Mouse (Mus musculus): ENCODE measurements around the gene Gm42421. TPM values are rescaled to one million over a fixed set of nuclear protein-coding genes. Genes with fewer than 3 reads are reported as not detected.

Gene Gm42421
- polyA plus RNA-seq, 1 experiment from 2014 or later = not detected

DNA sequence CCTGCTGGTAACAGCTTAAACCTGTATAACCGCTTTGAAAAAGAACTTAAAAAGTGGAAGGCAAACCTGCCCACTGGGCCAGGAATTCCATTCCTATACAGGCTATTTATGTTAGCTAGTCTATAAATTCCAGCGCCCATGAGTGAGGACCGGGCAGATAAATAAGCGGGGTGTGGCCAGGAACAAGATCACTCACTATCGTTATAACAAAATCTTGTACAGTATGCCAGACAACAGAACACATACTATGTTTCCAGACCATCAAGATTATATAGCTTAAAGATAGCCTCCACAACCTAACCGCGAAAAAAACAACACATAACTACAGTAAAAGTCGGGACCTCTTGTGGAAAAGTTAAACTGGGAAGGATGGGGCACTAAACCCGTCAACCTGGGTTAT is 19.0 kb upstream of the Gm42421 start:
- no peaks in the 10 kb centered on the region for H3K27me3 ChIP-seq (ENCODE audit: control insufficient read depth, insufficient read depth, low read length)
- 3% methylated on average over 9 of the region's 9 CpGs for WGBS
- H3K9ac ChIP-seq (ENCODE audit: low read length) = peak overlapping the region; percentile 74
- H3K9me3 ChIP-seq (replicated peaks; ENCODE audit: control insufficient read depth, low read length) = no peaks in the 10 kb centered on the region
- peak overlapping the region; percentile 94 for H3K27ac ChIP-seq (ENCODE audit: low read length)
- no peak for ATAC-seq (replicated peaks; ENCODE audit: extremely low read depth, insufficient read depth, low FRiP score)
- peaks cover 32% of the 10 kb centered on the region for H3K4me1 ChIP-seq (ENCODE audit: control insufficient read depth, insufficient read depth, low read length)
- peak overlapping the region; percentile 70 for H3K4me3 ChIP-seq (ENCODE audit: low read length)
- H3K4me2 ChIP-seq (ENCODE audit: low read depth, low read length) = peak overlapping the region; percentile 66
- H3K36me3 ChIP-seq (ENCODE audit: control insufficient read depth, insufficient read depth) = peaks cover 20% of the 10 kb centered on the region

DNA sequence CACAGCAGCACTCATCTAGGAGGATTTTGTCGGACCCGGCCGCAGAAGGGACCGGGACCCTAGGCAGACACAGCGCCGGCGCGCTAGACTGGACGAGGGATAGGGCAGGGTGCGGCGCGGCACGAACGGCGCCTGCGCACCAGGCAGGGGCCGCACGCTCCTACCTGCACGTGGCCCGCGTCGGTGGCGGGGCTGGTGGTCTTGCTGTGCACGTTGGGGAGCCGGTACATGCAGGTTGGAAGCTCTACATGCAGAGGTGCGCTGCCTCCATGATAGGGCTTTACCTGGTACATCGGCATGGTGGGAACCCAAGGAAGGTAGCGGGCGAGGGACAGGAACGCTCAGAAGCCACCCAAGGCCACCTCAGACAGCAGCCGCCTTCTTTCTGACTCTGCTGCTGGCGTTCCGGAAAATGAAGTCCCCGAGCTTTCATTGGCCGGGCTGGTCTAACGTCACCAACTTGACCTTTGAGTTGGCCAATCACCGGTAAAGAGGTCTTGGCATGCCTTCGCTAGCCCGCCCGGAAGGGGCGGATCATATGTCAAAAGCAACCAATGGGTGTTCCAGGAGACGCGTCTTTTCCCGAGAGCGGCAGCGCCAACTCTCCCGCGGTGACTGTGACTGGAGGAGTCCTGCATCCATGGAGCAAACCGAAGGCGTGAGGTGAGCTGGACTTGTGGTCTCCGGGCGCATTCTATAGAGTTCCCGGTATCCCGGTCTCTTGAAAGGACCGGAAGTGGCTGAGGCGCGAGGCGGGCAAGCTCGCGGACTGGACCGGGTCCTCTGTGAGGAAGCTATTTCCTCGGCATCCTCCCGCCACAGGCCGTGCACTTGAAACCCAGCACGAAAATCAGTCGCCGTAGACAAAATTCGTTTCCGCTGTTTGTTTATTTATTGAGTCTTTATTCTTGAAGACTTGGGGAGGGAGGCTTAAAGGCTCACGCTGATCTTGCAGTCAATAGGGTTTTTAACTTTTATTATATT is 18.3 kb upstream of the Gm42421 start, which contains the start of the genes Aimp2 and Pms2:
Gene Aimp2 (minus strand): TSS at position 431 of the 984 bp plus-strand sequence.
Gene Pms2 (plus strand): TSS at position 548 of the 984 bp plus-strand sequence.
- peak; percentile 99 for ATAC-seq (replicated peaks; ENCODE audit: extremely low read depth, insufficient read depth, low FRiP score)
- H3K27me3 ChIP-seq (ENCODE audit: control insufficient read depth, insufficient read depth, low read length) = no peaks in the 10 kb centered on the region
- H3K9ac ChIP-seq (ENCODE audit: low read length) = peak within 1 kb of the TSS; percentile 74
- WGBS = under 1% methylated on average over 70 of the region's 70 CpGs
- H3K4me1 ChIP-seq (ENCODE audit: control insufficient read depth, insufficient read depth, low read length) = peaks cover 29% of the 10 kb centered on the region
- no peaks in the 10 kb centered on the region for H3K9me3 ChIP-seq (replicated peaks; ENCODE audit: control insufficient read depth, low read length)
- H3K27ac ChIP-seq (ENCODE audit: low read length) = peak within 1 kb of the TSS; percentile 94
- H3K4me3 ChIP-seq (ENCODE audit: low read length) = peak within 1 kb of the TSS; percentile 70
- H3K4me2 ChIP-seq (ENCODE audit: low read depth, low read length) = peak within 1 kb of the TSS; percentile 90
- H3K36me3 ChIP-seq (ENCODE audit: control insufficient read depth, insufficient read depth) = peaks cover 17% of the 10 kb centered on the region

DNA sequence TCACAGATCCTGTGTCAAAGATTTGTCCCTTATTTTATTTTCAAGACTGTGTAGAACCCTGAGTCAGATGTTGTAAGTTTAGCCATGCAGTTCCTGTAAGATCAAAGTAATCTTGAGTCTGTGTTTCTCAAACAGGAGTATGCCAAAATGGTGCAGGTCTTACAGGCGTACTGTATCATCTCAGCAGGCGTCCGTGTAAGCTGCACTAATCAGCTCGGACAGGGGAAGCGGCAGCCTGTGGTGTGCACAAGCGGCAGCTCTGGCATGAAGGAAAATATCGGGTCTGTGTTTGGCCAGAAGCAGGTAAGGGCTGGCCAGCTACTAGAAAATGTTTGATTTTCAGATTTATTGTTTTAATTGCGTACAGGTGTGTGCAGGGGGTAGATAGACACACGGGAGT is 11.8 kb upstream of the Gm42421 start:
- H3K36me3 ChIP-seq (ENCODE audit: control insufficient read depth, insufficient read depth) = peaks cover 21% of the 10 kb centered on the region
- no peak overlapping the region for H3K27ac ChIP-seq (ENCODE audit: low read length)
- WGBS = 94% methylated on average over 9 of the region's 9 CpGs
- H3K4me2 ChIP-seq (ENCODE audit: low read depth, low read length) = no peak overlapping the region
- H3K27me3 ChIP-seq (ENCODE audit: control insufficient read depth, insufficient read depth, low read length) = no peaks in the 10 kb centered on the region
- no peaks in the 10 kb centered on the region; the same call in 1 of the 2 replicates for H3K4me1 ChIP-seq (ENCODE audit: control insufficient read depth, insufficient read depth, low read length)
- H3K9ac ChIP-seq (ENCODE audit: low read length) = no peak overlapping the region
- H3K4me3 ChIP-seq (ENCODE audit: low read length) = no peak overlapping the region
- ATAC-seq (replicated peaks; ENCODE audit: extremely low read depth, insufficient read depth, low FRiP score) = no peak
- no peaks in the 10 kb centered on the region for H3K9me3 ChIP-seq (replicated peaks; ENCODE audit: control insufficient read depth, low read length)

DNA sequence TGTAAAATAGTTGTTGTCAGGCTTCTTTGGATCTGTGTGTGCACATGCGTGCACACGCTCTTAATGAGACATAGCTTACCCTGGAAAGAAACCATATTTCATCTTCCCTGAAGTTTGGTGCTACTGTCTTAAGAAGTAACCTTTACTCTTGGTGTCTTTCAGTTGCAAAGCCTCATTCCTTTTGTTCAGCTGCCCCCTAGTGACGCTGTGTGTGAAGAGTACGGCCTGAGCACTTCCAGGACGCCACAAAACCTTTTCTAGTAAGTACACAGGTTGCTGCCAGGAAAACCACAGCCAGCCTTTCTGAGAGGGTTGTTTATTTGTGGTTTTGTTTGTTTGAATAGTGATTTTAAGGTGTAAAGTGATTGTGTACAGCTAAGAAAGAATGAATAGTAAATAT is 10.6 kb upstream of the Gm42421 start:
- Histone ChIP-seq H3K36me3 (ENCODE audit: control insufficient read depth, insufficient read depth) (peaks cover 28% of the 10 kb centered on the region), H3K4me3 (ENCODE audit: low read length) (no peak overlapping the region), H3K9me3 (replicated peaks; ENCODE audit: control insufficient read depth, low read length) (no peaks in the 10 kb centered on the region), H3K27ac (ENCODE audit: low read length) (no peak overlapping the region), H3K9ac (ENCODE audit: low read length) (no peak overlapping the region), H3K27me3 (ENCODE audit: control insufficient read depth, insufficient read depth, low read length) (no peaks in the 10 kb centered on the region), H3K4me1 (ENCODE audit: control insufficient read depth, insufficient read depth, low read length) (no peaks in the 10 kb centered on the region), H3K4me2 (ENCODE audit: low read depth, low read length) (no peak overlapping the region)
- no peak for ATAC-seq (replicated peaks; ENCODE audit: extremely low read depth, insufficient read depth, low FRiP score)
- WGBS = 48% methylated on average over 5 of the region's 5 CpGs

DNA sequence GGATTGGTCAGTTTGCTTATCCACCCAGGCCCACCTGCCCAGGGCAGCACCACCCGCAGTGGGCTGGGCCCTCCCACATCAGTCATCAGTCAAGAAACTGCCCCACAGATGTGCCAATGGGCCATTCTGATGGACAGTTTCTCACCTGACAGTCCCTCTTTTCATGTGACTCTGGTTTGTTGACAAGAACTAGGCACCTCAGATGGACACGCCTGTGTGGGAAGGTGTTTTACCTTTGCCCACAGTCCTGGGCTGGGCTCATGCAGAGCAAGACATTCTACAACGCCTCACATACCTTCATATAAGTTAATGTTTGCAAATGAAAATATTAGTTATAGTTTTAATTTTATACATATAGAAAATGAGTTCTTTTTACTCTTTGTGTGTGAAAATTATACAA is 9.9 kb upstream of the Gm42421 start:
- H3K27me3 ChIP-seq (ENCODE audit: control insufficient read depth, insufficient read depth, low read length) = no peaks in the 10 kb centered on the region
- ATAC-seq (replicated peaks; ENCODE audit: extremely low read depth, insufficient read depth, low FRiP score) = no peak
- H3K9me3 ChIP-seq (replicated peaks; ENCODE audit: control insufficient read depth, low read length) = no peaks in the 10 kb centered on the region
- no peak overlapping the region for H3K9ac ChIP-seq (ENCODE audit: low read length)
- no peak overlapping the region for H3K4me3 ChIP-seq (ENCODE audit: low read length)
- H3K4me1 ChIP-seq (ENCODE audit: control insufficient read depth, insufficient read depth, low read length) = no peaks in the 10 kb centered on the region
- WGBS = 91% methylated on average over 3 of the region's 3 CpGs
- no peak overlapping the region for H3K27ac ChIP-seq (ENCODE audit: low read length)
- H3K36me3 ChIP-seq (ENCODE audit: control insufficient read depth, insufficient read depth) = peaks cover 30% of the 10 kb centered on the region
- no peak overlapping the region for H3K4me2 ChIP-seq (ENCODE audit: low read depth, low read length)

DNA sequence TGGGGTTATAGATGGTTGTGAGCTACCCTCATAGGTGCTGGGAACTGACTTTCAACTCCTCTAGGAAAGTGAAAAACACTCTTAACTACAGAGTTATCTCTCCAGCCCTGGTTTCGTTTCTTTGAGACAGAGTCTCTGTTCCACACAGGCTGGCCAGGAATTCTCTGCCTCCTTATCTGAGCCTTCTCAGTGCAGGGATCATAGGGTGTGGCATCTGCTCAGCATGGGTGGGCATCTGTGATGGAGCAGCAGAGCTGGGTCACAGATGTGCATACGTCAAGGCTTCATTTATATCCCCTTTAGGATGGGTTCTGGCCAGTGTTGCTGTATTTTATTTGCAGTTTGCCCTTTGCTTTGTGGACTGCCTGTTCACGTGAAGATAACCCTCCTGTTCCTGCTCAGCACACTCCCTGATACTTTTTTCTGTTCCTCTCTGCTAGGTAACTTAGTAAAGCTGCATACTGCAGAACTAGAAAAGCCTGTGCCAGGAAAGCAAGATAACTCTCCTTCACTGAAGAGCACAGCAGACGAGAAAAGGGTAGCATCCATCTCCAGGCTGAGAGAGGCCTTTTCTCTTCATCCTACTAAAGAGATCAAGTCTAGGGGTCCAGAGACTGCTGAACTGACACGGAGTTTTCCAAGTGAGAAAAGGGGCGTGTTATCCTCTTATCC is 3.1 kb upstream of the Gm42421 start:
- ATAC-seq (replicated peaks; ENCODE audit: extremely low read depth, insufficient read depth, low FRiP score) = no peak
- Histone ChIP-seq H3K4me3 (ENCODE audit: low read length) (no peak overlapping the region), H3K36me3 (ENCODE audit: control insufficient read depth, insufficient read depth) (peaks cover 47% of the 10 kb centered on the region), H3K4me1 (ENCODE audit: control insufficient read depth, insufficient read depth, low read length) (no peaks in the 10 kb centered on the region), H3K9me3 (replicated peaks; ENCODE audit: control insufficient read depth, low read length) (no peaks in the 10 kb centered on the region), H3K27me3 (ENCODE audit: control insufficient read depth, insufficient read depth, low read length) (no peaks in the 10 kb centered on the region), H3K4me2 (ENCODE audit: low read depth, low read length) (no peak overlapping the region), H3K27ac (ENCODE audit: low read length) (no peak overlapping the region), H3K9ac (ENCODE audit: low read length) (no peak overlapping the region)
- 67% methylated on average over 6 of the region's 6 CpGs for WGBS

DNA sequence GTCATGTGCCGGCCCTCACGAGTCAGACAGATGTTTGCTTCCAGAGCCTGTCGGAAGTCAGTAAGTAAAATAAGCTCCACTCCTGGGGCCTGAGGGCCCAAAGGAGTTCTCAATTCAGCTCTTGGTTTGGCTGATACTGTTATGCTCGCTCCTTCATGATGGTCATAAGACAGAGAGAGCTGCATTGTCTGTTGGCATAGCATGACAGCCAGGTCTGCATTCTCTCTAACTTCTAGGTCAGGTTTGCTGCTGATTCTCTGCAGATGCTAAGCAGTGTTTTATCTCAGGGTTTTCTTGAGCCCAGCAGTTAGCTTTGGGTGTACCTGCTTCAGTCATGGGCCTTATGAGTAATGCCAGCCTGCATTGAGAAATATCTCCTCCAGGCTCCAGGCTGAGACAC is 1.3 kb downstream of the Gm42421 start:
- Histone ChIP-seq H3K27ac (ENCODE audit: low read length) (no peak overlapping the region), H3K27me3 (ENCODE audit: control insufficient read depth, insufficient read depth, low read length) (no peaks in the 10 kb centered on the region), H3K4me3 (ENCODE audit: low read length) (no peak overlapping the region), H3K4me2 (ENCODE audit: low read depth, low read length) (no peak overlapping the region), H3K36me3 (ENCODE audit: control insufficient read depth, insufficient read depth) (peaks cover 40% of the 10 kb centered on the region), H3K9ac (ENCODE audit: low read length) (no peak overlapping the region), H3K4me1 (ENCODE audit: control insufficient read depth, insufficient read depth, low read length) (no peaks in the 10 kb centered on the region; the same call in 1 of the 2 replicates), H3K9me3 (replicated peaks; ENCODE audit: control insufficient read depth, low read length) (no peaks in the 10 kb centered on the region)
- 93% methylated on average over 4 of the region's 4 CpGs for WGBS
- ATAC-seq (replicated peaks; ENCODE audit: extremely low read depth, insufficient read depth, low FRiP score) = no peak

DNA sequence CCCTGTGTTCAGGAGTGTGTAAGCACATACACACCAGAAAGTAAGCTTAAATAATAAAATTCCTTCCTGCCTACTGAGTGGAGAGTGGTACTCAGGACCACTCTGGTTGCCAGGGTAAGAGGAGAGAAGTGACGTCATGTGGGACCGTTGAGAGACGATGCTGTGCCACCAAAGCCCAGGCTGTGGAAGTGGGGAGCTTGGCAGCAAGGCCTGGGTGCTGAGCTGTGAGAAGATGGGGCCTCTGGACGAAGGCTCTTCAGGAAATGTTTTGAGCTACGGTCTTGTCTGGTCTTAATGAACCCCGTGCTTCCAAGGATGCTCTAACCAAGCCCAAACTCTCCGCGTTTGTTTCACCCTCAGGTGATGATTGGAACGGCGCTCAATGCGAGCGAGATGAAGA is 2.7 kb downstream of the Gm42421 start:
- H3K9me3 ChIP-seq (replicated peaks; ENCODE audit: control insufficient read depth, low read length) = no peaks in the 10 kb centered on the region
- H3K36me3 ChIP-seq (ENCODE audit: control insufficient read depth, insufficient read depth) = peaks cover 31% of the 10 kb centered on the region
- no peak overlapping the region for H3K4me3 ChIP-seq (ENCODE audit: low read length)
- no peak for ATAC-seq (replicated peaks; ENCODE audit: extremely low read depth, insufficient read depth, low FRiP score)
- H3K9ac ChIP-seq (ENCODE audit: low read length) = no peak overlapping the region
- H3K27ac ChIP-seq (ENCODE audit: low read length) = no peak overlapping the region
- H3K4me1 ChIP-seq (ENCODE audit: control insufficient read depth, insufficient read depth, low read length) = no peaks in the 10 kb centered on the region; the same call in 1 of the 2 replicates
- no peak overlapping the region for H3K4me2 ChIP-seq (ENCODE audit: low read depth, low read length)
- WGBS = 92% methylated on average over 12 of the region's 12 CpGs
- H3K27me3 ChIP-seq (ENCODE audit: control insufficient read depth, insufficient read depth, low read length) = no peaks in the 10 kb centered on the region
